Mouse (Mus musculus) heart, postnatal 0 days (tissue): ENCODE measurements around the gene Mfsd14b.

Source experiments
- CTCF ChIP-seq: IDR thresholded peaks from 2 replicates; pipeline ENCODE4 v1.5.1; 2016; ENCODE audit warnings: antibody characterized with exemption, control low read depth, low read depth
- EP300 ChIP-seq: IDR thresholded peaks from 2 replicates; pipeline ENCODE4 v1.6.1; 2016; ENCODE audit warnings: antibody characterized with exemption, low read depth

GRCm38 (mm10) chr13:65069969-65070368, 42.8 kb downstream of the Mfsd14b start:
- TF ChIP-seq CTCF (no peak), EP300 (no peak)
